Mouse (Mus musculus) midbrain, embryonic 10.5 days (tissue): ENCODE data around the gene 1700047I17Rik2. TPM values are rescaled to one million over a fixed set of nuclear protein-coding genes. Genes with fewer than 3 reads are reported as not detected.
"Not testable (repeated sequence)": the region's sequence is repeated elsewhere in the genome, so short reads cannot be mapped to it uniquely, and the experiment has no call there.

Source experiments
- DNase-seq: peaks from one replicate; pipeline ENCODE4 v3.0.0-alpha.2; 2017; ENCODE audit warnings: low spot score
- H3K27ac ChIP-seq: fragments of 300-500 bp; sonication (generic); replicated peaks from 2 replicates; pipeline ENCODE4 v1.5.1; 2016; ENCODE audit warnings: mild to moderate bottlenecking
- H3K27me3 ChIP-seq: fragments of 300-500 bp; sonication (generic); 2 replicates; pipeline ENCODE4 v1.6.1; 2016; ENCODE audit warnings: low read depth, mild to moderate bottlenecking; ENCODE audit not compliant: poor library complexity, severe bottlenecking
- H3K36me3 ChIP-seq: fragments of 300-500 bp; sonication (generic); 2 replicates; pipeline ENCODE4 v1.6.1; 2016; ENCODE audit warnings: mild to moderate bottlenecking, moderate library complexity
- H3K4me1 ChIP-seq: fragments of 300-500 bp; sonication (generic); 2 replicates; pipeline ENCODE4 v1.6.1; 2016
- H3K4me3 ChIP-seq: fragments of 300-500 bp; sonication (generic); 2 replicates; pipeline ENCODE4 v1.5.1; 2016; ENCODE audit warnings: mild to moderate bottlenecking, moderate library complexity
- H3K9me3 ChIP-seq: fragments of 300-500 bp; sonication (generic); replicated peaks from 2 replicates; pipeline ENCODE4 v1.6.1; 2016; ENCODE audit warnings: mild to moderate bottlenecking
- WGBS: fragments of 180-500 bp; shearing (Covaris S2); methylation state at CpG from one replicate; pipeline ENCODE4 v1.1.7; 2016; 5-methylcytosine and 5-hydroxymethylcytosine counted together
- polyA plus RNA-seq: library from polyadenylated mRNA; unstranded; fragments of >200 nt; fragmentation: Nextera tagmentation; extraction: Ambion mirVana; gene quantifications from 2 replicates; pipeline ENCODE4 v1.2.1, GENCODE M21; 2016

1700047I17Rik2 gene
- 3.1 TPM in 1 of 2 replicates, not detected in the other for polyA plus RNA-seq

DNA sequence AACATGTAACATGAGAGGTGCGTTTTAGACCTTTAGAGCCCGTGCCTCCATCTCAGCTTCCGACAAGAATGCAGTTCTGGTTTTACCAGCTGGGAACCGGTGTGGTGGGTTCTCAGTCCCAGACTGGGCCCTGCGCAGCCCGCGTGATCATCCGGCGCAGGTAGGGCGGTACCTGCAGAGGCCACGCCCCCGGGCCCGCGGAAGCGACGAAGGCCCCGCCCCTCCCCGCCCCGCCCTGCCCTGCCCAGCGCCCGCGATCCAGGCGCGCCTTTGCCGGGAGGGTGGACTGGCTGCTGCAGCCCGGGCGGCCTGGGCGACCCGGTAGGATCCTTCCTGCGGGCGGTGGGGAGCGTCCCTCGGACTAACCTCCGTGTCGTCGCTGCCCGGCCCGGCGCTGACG lies at the start of gene 1700047I17Rik2:
Gene 1700047I17Rik2, plus strand, starts transcription at position 287 of the 400 bp plus-strand sequence.
- not testable (repeated sequence) for H3K9me3 ChIP-seq, DNase-seq, H3K36me3 ChIP-seq, H3K4me1 ChIP-seq, H3K27me3 ChIP-seq, H3K27ac ChIP-seq, H3K4me3 ChIP-seq
- WGBS, result no CpG with 5 or more reads among the region's 40 CpGs

DNA sequence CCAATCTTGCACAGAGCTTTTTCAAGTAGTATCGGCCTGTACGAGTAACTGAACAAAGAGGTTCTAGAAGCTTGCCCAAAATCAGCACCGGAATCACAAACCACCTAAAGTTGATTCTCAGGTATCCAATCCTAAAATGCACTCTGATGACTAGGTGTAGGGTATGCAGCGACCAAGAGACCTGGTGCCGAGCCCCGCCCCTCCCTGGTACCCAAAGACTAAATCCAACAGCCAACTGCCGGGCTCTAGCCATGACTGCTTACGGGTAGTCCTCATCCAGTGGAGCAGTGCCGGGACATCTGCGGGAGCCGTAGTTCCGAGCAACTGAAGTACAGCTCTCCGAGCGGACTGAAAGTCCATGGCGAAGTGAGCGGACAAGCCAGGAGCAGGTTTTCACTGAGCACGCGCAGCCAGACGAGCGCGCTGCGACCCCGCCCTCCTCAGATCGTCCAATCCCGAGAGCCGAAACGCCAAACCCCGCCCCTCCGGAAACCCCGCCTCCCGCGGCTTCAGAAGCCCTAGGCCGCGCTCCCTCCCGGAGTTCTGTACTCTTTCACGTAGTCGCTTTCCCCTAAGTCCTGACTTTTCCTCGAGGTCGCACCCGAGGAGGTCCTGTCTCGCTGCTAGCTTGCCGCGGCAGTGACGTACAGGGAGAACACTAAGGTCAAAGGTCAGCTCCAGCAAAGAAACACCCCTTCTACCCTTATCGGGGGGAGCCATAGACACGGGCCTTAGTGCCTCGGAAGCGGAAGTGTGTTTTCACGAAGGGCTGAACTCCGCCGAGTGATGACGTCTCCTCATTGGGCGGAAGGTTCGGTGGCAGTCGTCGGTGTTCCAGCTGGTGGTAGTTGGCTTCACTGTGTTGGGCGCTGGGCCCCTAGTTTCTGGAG lies 44.6 kb upstream of the 1700047I17Rik2 start, which contains the start of gene Srp54b:
Gene Srp54b, plus strand, starts transcription at position 546 of the 890 bp plus-strand sequence.
- no CpG with 5 or more reads among the region's 57 CpGs for WGBS
- H3K4me3 ChIP-seq, result peak within 1 kb of the TSS; percentile 44
- not testable (repeated sequence) for H3K36me3 ChIP-seq, H3K4me1 ChIP-seq, DNase-seq, H3K9me3 ChIP-seq, H3K27me3 ChIP-seq, H3K27ac ChIP-seq

DNA sequence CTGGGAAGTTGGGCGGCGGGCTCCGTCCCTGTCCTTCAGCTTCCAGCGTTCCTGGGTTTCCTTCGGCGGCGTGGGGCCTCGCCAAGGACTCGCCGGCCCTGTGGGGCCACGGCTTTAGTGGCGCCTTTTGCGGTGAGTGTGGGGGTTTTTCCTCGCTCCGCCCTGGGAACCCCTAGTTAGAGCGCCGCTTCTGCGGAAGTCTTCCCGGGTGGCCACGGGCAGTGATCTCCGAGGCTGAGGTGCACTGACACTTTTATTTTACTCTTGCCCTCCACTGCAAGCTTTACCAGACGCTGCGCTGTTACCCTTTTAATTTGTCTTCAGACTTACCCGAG lies 44.0 kb upstream of the 1700047I17Rik2 start:
- peak overlapping the region; percentile 44 for H3K4me3 ChIP-seq
- not testable (repeated sequence) for DNase-seq, H3K27me3 ChIP-seq, H3K36me3 ChIP-seq, H3K4me1 ChIP-seq, H3K27ac ChIP-seq, H3K9me3 ChIP-seq
- 0% methylated on average over 12 of the region's 24 CpGs for WGBS

DNA sequence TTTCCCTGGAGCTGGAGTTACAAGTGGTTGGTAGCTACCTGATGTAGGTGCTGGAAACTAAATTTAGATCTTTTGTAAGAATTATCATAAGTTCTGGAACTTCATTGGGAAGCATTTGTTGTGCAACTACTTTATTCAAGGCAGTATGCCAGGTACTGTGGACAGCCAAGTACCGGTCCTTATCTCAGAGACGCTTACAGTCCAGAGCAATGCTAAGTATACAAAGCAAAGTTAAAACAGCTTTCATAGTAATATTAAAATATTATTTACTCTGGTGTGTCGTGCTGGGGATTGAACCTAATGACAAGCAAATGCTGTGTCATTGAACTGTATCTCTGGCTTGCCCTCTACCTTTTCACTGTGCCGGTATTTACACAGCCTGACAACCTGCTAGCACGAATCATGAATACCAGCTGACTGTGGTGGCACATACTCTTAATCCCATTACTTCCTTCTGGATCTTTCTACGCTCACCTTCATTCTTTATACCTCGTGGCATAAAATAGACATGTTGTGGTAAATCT lies 32.3 kb upstream of the 1700047I17Rik2 start:
- H3K36me3 ChIP-seq, H3K27me3 ChIP-seq, H3K4me1 ChIP-seq, H3K27ac ChIP-seq, DNase-seq, H3K9me3 ChIP-seq, H3K4me3 ChIP-seq: not testable (repeated sequence)
- WGBS, result no CpG with 5 or more reads among the region's 7 CpGs

DNA sequence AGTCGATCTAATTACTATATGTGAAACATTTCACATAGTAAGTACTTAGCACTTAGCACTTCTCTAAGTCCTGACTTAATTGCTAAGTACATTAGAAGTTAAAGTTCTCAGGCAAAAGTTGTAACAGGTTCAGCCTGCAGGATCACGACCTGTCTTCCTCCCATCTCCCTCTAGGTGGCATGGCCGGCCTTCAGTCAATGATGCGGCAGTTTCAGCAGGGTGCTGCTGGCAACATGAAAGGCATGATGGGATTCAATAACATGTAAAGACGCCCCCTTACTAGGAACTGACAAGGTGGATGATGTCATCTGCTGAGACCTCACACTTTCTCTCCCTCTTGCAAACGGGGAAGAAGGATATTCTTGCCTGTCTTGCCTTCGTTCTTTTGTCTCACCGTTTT lies 11.7 kb upstream of the 1700047I17Rik2 start:
- not testable (repeated sequence) for H3K9me3 ChIP-seq, H3K4me3 ChIP-seq, H3K36me3 ChIP-seq, H3K27me3 ChIP-seq, H3K4me1 ChIP-seq, H3K27ac ChIP-seq, DNase-seq
- no CpG with 5 or more reads among the region's 8 CpGs for WGBS

DNA sequence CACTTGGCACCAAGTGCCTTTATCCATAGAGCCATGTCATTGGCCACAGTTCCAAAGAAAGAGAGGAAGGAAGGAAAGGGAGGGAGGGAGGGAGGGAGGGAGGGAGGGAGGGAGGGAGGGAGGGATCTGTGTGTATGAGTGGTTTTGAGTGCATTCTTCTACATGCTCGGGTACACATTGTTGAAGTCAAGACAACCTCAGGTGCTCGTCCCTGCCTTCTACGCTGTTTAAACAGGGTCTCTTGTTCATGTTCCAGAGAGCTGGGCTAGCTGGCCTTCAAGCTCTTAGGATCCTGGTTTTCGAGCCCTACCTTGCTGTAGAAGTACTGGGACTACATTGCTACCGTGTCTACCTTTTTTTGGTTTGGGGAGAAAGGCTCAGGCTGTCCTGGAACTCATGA lies 10.3 kb upstream of the 1700047I17Rik2 start:
- not testable (repeated sequence) for H3K4me1 ChIP-seq, H3K27me3 ChIP-seq, H3K36me3 ChIP-seq, H3K4me3 ChIP-seq, DNase-seq, H3K9me3 ChIP-seq, H3K27ac ChIP-seq
- WGBS, result no CpG with 5 or more reads among the region's 5 CpGs

DNA sequence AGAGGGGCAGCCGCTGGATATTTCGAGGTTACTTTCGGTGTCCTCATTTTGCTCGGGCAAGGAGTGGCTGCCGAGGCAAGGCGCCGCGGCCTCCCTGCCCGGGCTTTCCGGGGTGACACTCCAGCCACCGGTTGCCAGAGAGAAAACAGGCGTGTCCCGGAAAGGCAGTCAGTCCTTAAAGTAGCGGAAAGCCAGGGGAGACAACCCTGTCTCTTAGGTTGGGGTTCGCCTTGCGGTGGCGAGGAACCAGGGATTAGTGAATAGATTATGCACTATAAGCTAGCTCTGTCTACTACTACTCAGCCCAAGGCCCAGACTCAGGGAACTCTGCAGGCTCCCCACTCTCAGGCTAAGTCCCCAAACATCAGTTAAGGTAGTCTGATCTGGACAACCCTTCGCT lies 407 bp downstream of the 1700047I17Rik2 start:
- H3K9me3 ChIP-seq, DNase-seq, H3K36me3 ChIP-seq, H3K4me3 ChIP-seq, H3K27me3 ChIP-seq, H3K27ac ChIP-seq, H3K4me1 ChIP-seq: not testable (repeated sequence)
- WGBS, result no CpG with 5 or more reads among the region's 18 CpGs

DNA sequence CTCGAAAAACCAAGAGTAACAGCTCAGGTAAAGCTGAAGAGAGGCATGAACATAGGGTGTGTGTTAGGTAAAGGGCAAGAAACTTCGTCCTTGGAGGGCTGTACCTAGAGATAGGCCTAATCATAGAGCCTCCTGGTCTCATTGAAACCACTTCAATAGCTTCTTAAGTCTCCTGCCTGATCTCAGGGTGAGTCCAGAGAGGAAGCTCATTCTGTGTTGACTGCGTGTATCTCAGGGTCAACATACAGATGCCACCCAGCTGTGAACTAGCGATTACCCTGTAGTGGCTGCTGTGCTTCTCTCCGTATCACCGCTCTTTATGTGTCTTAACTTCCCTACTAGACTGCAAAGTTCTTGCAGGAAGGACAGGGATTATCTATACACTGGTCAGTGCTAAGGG lies 13.6 kb downstream of the 1700047I17Rik2 start:
- H3K9me3 ChIP-seq, H3K4me3 ChIP-seq, H3K27ac ChIP-seq, DNase-seq, H3K4me1 ChIP-seq, H3K36me3 ChIP-seq, H3K27me3 ChIP-seq: not testable (repeated sequence)
- WGBS, result no CpG with 5 or more reads among the region's 6 CpGs

DNA sequence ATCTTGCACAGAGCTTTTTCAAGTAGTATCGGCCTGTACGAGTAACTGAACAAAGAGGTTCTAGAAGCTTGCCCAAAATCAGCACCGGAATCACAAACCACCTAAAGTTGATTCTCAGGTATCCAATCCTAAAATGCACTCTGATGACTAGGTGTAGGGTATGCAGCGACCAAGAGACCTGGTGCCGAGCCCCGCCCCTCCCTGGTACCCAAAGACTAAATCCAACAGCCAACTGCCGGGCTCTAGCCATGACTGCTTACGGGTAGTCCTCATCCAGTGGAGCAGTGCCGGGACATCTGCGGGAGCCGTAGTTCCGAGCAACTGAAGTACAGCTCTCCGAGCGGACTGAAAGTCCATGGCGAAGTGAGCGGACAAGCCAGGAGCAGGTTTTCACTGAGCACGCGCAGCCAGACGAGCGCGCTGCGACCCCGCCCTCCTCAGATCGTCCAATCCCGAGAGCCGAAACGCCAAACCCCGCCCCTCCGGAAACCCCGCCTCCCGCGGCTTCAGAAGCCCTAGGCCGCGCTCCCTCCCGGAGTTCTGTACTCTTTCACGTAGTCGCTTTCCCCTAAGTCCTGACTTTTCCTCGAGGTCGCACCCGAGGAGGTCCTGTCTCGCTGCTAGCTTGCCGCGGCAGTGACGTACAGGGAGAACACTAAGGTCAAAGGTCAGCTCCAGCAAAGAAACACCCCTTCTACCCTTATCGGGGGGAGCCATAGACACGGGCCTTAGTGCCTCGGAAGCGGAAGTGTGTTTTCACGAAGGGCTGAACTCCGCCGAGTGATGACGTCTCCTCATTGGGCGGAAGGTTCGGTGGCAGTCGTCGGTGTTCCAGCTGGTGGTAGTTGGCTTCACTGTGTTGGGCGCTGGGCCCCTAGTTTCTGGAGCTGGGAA lies 30.5 kb downstream of the 1700047I17Rik2 start, which contains the start of gene Srp54c:
Gene Srp54c, plus strand, starts transcription at position 543 of the 894 bp plus-strand sequence.
- H3K27ac ChIP-seq, H3K27me3 ChIP-seq, H3K36me3 ChIP-seq, DNase-seq, H3K9me3 ChIP-seq, H3K4me1 ChIP-seq: not testable (repeated sequence)
- H3K4me3 ChIP-seq, result peak within 1 kb of the TSS; percentile 50
- no CpG with 5 or more reads among the region's 57 CpGs for WGBS

DNA sequence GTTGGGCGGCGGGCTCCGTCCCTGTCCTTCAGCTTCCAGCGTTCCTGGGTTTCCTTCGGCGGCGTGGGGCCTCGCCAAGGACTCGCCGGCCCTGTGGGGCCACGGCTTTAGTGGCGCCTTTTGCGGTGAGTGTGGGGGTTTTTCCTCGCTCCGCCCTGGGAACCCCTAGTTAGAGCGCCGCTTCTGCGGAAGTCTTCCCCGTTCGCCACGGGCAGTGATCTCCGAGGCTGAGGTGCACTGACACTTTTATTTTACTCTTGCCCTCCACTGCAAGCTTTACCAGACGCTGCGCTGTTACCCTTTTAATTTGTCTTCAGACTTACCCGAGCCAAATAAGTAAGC lies 31.1 kb downstream of the 1700047I17Rik2 start:
- peak overlapping the region; percentile 50 for H3K4me3 ChIP-seq
- WGBS, result 0% methylated on average over 12 of the region's 25 CpGs
- not testable (repeated sequence) for H3K9me3 ChIP-seq, H3K27me3 ChIP-seq, DNase-seq, H3K36me3 ChIP-seq, H3K4me1 ChIP-seq, H3K27ac ChIP-seq

DNA sequence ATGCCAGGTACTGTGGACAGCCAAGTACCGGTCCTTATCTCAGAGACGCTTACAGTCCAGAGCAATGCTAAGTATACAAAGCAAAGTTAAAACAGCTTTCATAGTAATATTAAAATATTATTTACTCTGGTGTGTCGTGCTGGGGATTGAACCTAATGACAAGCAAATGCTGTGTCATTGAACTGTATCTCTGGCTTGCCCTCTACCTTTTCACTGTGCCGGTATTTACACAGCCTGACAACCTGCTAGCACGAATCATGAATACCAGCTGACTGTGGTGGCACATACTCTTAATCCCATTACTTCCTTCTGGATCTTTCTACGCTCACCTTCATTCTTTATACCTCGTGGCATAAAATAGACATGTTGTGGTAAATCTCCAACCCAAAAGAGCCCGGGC lies 42.9 kb downstream of the 1700047I17Rik2 start:
- H3K27ac ChIP-seq, H3K9me3 ChIP-seq, H3K4me1 ChIP-seq, H3K4me3 ChIP-seq, H3K27me3 ChIP-seq, DNase-seq, H3K36me3 ChIP-seq: not testable (repeated sequence)
- WGBS, result no CpG with 5 or more reads among the region's 8 CpGs

DNA sequence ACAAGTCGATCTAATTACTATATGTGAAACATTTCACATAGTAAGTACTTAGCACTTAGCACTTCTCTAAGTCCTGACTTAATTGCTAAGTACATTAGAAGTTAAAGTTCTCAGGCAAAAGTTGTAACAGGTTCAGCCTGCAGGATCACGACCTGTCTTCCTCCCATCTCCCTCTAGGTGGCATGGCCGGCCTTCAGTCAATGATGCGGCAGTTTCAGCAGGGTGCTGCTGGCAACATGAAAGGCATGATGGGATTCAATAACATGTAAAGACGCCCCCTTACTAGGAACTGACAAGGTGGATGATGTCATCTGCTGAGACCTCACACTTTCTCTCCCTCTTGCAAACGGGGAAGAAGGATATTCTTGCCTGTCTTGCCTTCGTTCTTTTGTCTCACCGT lies 62.6 kb downstream of the 1700047I17Rik2 start:
- H3K36me3 ChIP-seq, result peaks cover 29% of the 10 kb centered on the region
- DNase-seq, H3K27me3 ChIP-seq, H3K27ac ChIP-seq, H3K9me3 ChIP-seq, H3K4me1 ChIP-seq, H3K4me3 ChIP-seq: not testable (repeated sequence)
- WGBS, result no CpG with 5 or more reads among the region's 8 CpGs

DNA sequence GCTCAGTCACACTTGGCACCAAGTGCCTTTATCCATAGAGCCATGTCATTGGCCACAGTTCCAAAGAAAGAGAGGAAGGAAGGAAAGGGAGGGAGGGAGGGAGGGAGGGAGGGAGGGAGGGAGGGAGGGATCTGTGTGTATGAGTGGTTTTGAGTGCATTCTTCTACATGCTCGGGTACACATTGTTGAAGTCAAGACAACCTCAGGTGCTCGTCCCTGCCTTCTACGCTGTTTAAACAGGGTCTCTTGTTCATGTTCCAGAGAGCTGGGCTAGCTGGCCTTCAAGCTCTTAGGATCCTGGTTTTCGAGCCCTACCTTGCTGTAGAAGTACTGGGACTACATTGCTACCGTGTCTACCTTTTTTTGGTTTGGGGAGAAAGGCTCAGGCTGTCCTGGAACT lies 64.0 kb downstream of the 1700047I17Rik2 start:
- DNase-seq, H3K4me1 ChIP-seq, H3K9me3 ChIP-seq, H3K27ac ChIP-seq, H3K27me3 ChIP-seq, H3K4me3 ChIP-seq: not testable (repeated sequence)
- H3K36me3 ChIP-seq, result peaks cover 16% of the 10 kb centered on the region
- no CpG with 5 or more reads among the region's 5 CpGs for WGBS
